Mouse (Mus musculus): ENCODE measurements around the gene Scube2. TPM values are rescaled to one million over a fixed set of nuclear protein-coding genes. Genes with fewer than 3 reads are reported as not detected.

Gene Scube2
- total RNA-seq, 2 experiments from 2014 or later: 0.26 to 0.56 TPM

Other genes starting within 250 kb of the Scube2 start
- gene St5, start 162.1 kb downstream of the Scube2 start, total RNA-seq (2021): 10 to 100 TPM; 37.9 to 45.8 TPM
- gene Akip1, start 162.0 kb downstream of the Scube2 start, total RNA-seq (2021): 10 to 100 TPM; 23.6 to 30.0 TPM
- gene BC051019, start 141.8 kb downstream of the Scube2 start, total RNA-seq (2021): not detected
- gene Ascl3, start 134.0 kb downstream of the Scube2 start, total RNA-seq (2021): not detected
- 10 to 100 TPM; 43.9 to 47.2 TPM for gene Tmem9b, start 112.8 kb downstream of the Scube2 start, total RNA-seq (2021)
- gene Nrip3, start 83.7 kb downstream of the Scube2 start, total RNA-seq (2021): 1 to 10 TPM in 1 of 2 experiments, under 1 TPM in 1; 0.63 to 1.3 TPM
- 100 to 1,000 TPM; 161 to 174 TPM for gene Dennd5a, start 94.8 kb upstream of the Scube2 start, total RNA-seq (2021)
- 10 to 100 TPM; 48.5 to 51.7 TPM for gene Tmem41b, start 121.2 kb upstream of the Scube2 start, total RNA-seq (2021)
- gene Ipo7, start 152.6 kb upstream of the Scube2 start, total RNA-seq (2021): 100 to 1,000 TPM in 1 of 2 experiments, 10 to 100 TPM in 1; 86.1 to 103 TPM
- 10 to 100 TPM; 11.1 to 13.1 TPM for gene Zfp143, start 195.5 kb upstream of the Scube2 start, total RNA-seq (2021)

Measured in adrenal gland, postnatal 36 days (tissue).